Mouse (Mus musculus): Measurements from ENCODE around the gene Phldb1. TPM values are rescaled to one million over a fixed set of nuclear protein-coding genes. Genes with fewer than 3 reads are reported as not detected.
"Not testable (repeated sequence)": the region's sequence is repeated elsewhere in the genome, so short reads cannot be mapped to it uniquely, and the experiment has no call there.

The Phldb1 gene
- total RNA-seq (2021) = 10 to 100 TPM; 62.4 to 65.7 TPM
- long read RNA-seq, experiment 1, full-length matches to known transcripts = 2 of 36 reads
- long read RNA-seq, experiment 1, partial matches to known transcripts = 17 of 36 reads
- long read RNA-seq, experiment 1, other reads (novel, unspliced or antisense) = 17 of 36 reads
- long read RNA-seq, experiment 2, partial matches to known transcripts = 9 of 23 reads
- long read RNA-seq, experiment 2, other reads (novel, unspliced or antisense) = 13 of 23 reads

- peak in 1 of 2 experiments; percentile 61 for DNase-seq (ENCODE audit: low spot score in 2 of 2)
- intact Hi-C loops (cut with DNase I) = loop anchor here (1.0 kb wide), 1 partner anchor 80 kb away; no protein-coding TSS in a partner anchor
Observed at GRCm38 (mm10) chr9:44734524-44735494, at the start of gene Phldb1. TSS of gene Phldb1 (minus strand) at chr9:44735198.

GRCm38 (mm10) chr9:44772750-44773651 is 38.0 kb upstream of the Phldb1 start:
- DNase-seq (ENCODE audit: low spot score in 2 of 2) = peak; percentile 96 to 97
- intact Hi-C loops (cut with DNase I) = no loop called here

GRCm38 (mm10) chr9:44772392-44772749 is 37.4 kb upstream of the Phldb1 start:
- intact Hi-C loops (cut with DNase I) = no loop called here
- no peak for DNase-seq (ENCODE audit: low spot score in 2 of 2)

GRCm38 (mm10) chr9:44771376-44771775 is 36.4 kb upstream of the Phldb1 start:
- DNase-seq (ENCODE audit: low spot score in 2 of 2) = no peak
- intact Hi-C loops (cut with DNase I) = no loop called here

- DNase-seq (ENCODE audit: low spot score in 2 of 2); intact Hi-C loops (cut with DNase I): not testable (repeated sequence)
Observed at GRCm38 (mm10) chr9:44768029-44768394, 33.0 kb upstream of the Phldb1 start.

GRCm38 (mm10) chr9:44767101-44768028 is 32.4 kb upstream of the Phldb1 start, which contains the start of the genes Arcn1 and Ift46:
TSS of gene Arcn1 (minus strand) at chr9:44767845.
TSS of gene Ift46 (plus strand) at chr9:44767908.
- DNase-seq (ENCODE audit: low spot score in 2 of 2) = peak; percentile 69 to 80
- intact Hi-C loops (cut with DNase I) = no loop called here

GRCm38 (mm10) chr9:44760873-44761272 is 25.9 kb upstream of the Phldb1 start:
- intact Hi-C loops (cut with DNase I) = no loop called here
- DNase-seq (ENCODE audit: low spot score in 2 of 2) = no peak

- intact Hi-C loops (cut with DNase I) = no loop called here
- DNase-seq (ENCODE audit: low spot score in 2 of 2) = no peak
Observed at GRCm38 (mm10) chr9:44748473-44748872, 13.5 kb upstream of the Phldb1 start.

- DNase-seq (ENCODE audit: low spot score in 2 of 2) = no peak
- intact Hi-C loops (cut with DNase I) = no loop called here
Observed at GRCm38 (mm10) chr9:44747341-44747740, 12.3 kb upstream of the Phldb1 start.

GRCm38 (mm10) chr9:44746666-44747065 is 11.7 kb upstream of the Phldb1 start:
- no peak for DNase-seq (ENCODE audit: low spot score in 2 of 2)
- intact Hi-C loops (cut with DNase I) = no loop called here

GRCm38 (mm10) chr9:44745371-44745770 is 10.4 kb upstream of the Phldb1 start:
- DNase-seq (ENCODE audit: low spot score in 2 of 2) = no peak
- intact Hi-C loops (cut with DNase I) = no loop called here

- intact Hi-C loops (cut with DNase I) = no loop called here
- no peak for DNase-seq (ENCODE audit: low spot score in 2 of 2)
Observed at GRCm38 (mm10) chr9:44740663-44741192, 5.7 kb upstream of the Phldb1 start.

- DNase-seq (ENCODE audit: low spot score in 2 of 2) = no peak
- intact Hi-C loops (cut with DNase I) = no loop called here
Observed at GRCm38 (mm10) chr9:44737240-44737949, 2.4 kb upstream of the Phldb1 start.

GRCm38 (mm10) chr9:44736301-44736700 is 1.3 kb upstream of the Phldb1 start:
- DNase-seq (ENCODE audit: low spot score in 2 of 2) = no peak
- intact Hi-C loops (cut with DNase I) = no loop called here

GRCm38 (mm10) chr9:44735886-44736285 is 888 bp upstream of the Phldb1 start:
- no peak for DNase-seq (ENCODE audit: low spot score in 2 of 2)
- intact Hi-C loops (cut with DNase I) = no loop called here

GRCm38 (mm10) chr9:44733671-44734523 is 1.1 kb downstream of the Phldb1 start:
- intact Hi-C loops (cut with DNase I) = loop anchor here (1.0 kb wide), 1 partner anchor 79 kb away; no protein-coding TSS in a partner anchor
- DNase-seq (ENCODE audit: low spot score in 2 of 2) = no peak

Measured in left cerebral cortex, postnatal 14 days (tissue).